Mouse (Mus musculus) MEL (cell line): Measurements from ENCODE around the gene Otos. TPM values are rescaled to one million over a fixed set of nuclear protein-coding genes. Genes with fewer than 3 reads are reported as not detected.

ENCODE experiments used
- DNase-seq: peaks from one replicate; pipeline ENCODE4 v3.0.0; 2011; ENCODE audit warnings: low read depth, low spot score
- H3K27ac ChIP-seq: 2 replicates; pipeline ENCODE4 v1.5.1; 2012; ENCODE audit warnings: low read depth, mild to moderate bottlenecking, control low read depth, low read length, moderate library complexity; ENCODE audit not compliant: control insufficient read depth
- H3K27me3 ChIP-seq, 2 experiments: fragments of 150-350 bp in 1 of 2; sonication (generic) in 1 of 2; 2 replicates each; pipeline ENCODE4 v1.6.1; 2012; ENCODE audit warnings: low read length in 2 of 2, mild to moderate bottlenecking in 2 of 2, improper control_type of control experiment in 1 of 2, moderate library complexity in 1 of 2; ENCODE audit not compliant: insufficient read depth in 2 of 2, control insufficient read depth in 1 of 2
- H3K36me3 ChIP-seq, 2 experiments: 2 replicates each; pipeline ENCODE4 v1.6.1; 2012 to 2014; ENCODE audit warnings: low read length in 2 of 2, improper control_type of control experiment in 1 of 2, inconsistent platforms in 1 of 2, mild to moderate bottlenecking in 1 of 2; ENCODE audit not compliant: insufficient read depth in 2 of 2, control insufficient read depth in 1 of 2
- H3K4me1 ChIP-seq, 2 experiments: fragments of 150-350 bp in 1 of 2; sonication (generic) in 1 of 2; 2 replicates each; pipeline ENCODE4 v1.6.1; 2012; ENCODE audit warnings: low read length in 2 of 2, improper control_type of control experiment in 1 of 2, mild to moderate bottlenecking in 1 of 2; ENCODE audit not compliant: insufficient read depth in 2 of 2, control insufficient read depth in 1 of 2
- H3K4me3 ChIP-seq, 2 experiments: fragments of 150-350 bp in 1 of 2; sonication (generic) in 1 of 2; 2 replicates each; pipeline ENCODE4 v1.5.1; 2012; ENCODE audit warnings: low read depth in 2 of 2, low read length in 2 of 2, mild to moderate bottlenecking in 2 of 2, moderate library complexity in 2 of 2, control low read depth in 1 of 2, improper control_type of control experiment in 1 of 2; ENCODE audit not compliant: control insufficient read depth in 1 of 2, insufficient read depth in 1 of 2
- H3K79me2 ChIP-seq: 2 replicates; pipeline ENCODE4 v1.6.1; 2012; ENCODE audit warnings: mild to moderate bottlenecking, low read length, moderate library complexity; ENCODE audit not compliant: control insufficient read depth, poor library complexity, insufficient read depth
- H3K9ac ChIP-seq: 2 replicates; pipeline ENCODE4 v1.6.1; 2012; ENCODE audit warnings: low read depth, mild to moderate bottlenecking, control low read depth, low read length, moderate library complexity; ENCODE audit not compliant: control insufficient read depth, poor library complexity, severe bottlenecking
- H3K9me3 ChIP-seq: fragments of 150-350 bp; sonication (generic); replicated peaks from 2 replicates; pipeline ENCODE4 v1.6.1; 2012; ENCODE audit warnings: mild to moderate bottlenecking, low read length, improper control_type of control experiment, moderate library complexity; ENCODE audit not compliant: insufficient read depth
- CHD2 ChIP-seq: IDR thresholded peaks from 2 replicates; pipeline ENCODE4 v1.6.1; 2011; ENCODE audit warnings: low read length, improper control_type of control experiment
- CTCF ChIP-seq, 3 experiments: IDR thresholded peaks in 2 of 3; conservative IDR thresholded peaks in 1 of 3; 2 replicates each; pipeline ENCODE4 v1.5.1; 2011 to 2012; ENCODE audit warnings: low read length in 3 of 3, low read depth in 2 of 3, mild to moderate bottlenecking in 2 of 3, improper control_type of control experiment in 1 of 3, inconsistent platforms in 1 of 3, mixed read lengths in 1 of 3, moderate library complexity in 1 of 3; ENCODE audit not compliant: control insufficient read depth in 1 of 3, insufficient read depth in 1 of 3, poor library complexity in 1 of 3, severe bottlenecking in 1 of 3
- ETS1 ChIP-seq: IDR thresholded peaks from 2 replicates; pipeline ENCODE4 v1.6.1; 2012; ENCODE audit warnings: low read depth, mild to moderate bottlenecking, inconsistent platforms, low read length, improper control_type of control experiment, moderate library complexity
- GATA1 ChIP-seq: IDR thresholded peaks from 2 replicates; pipeline ENCODE4 v1.6.1; 2011; ENCODE audit warnings: low read depth, low read length, improper control_type of control experiment
- KAT2A ChIP-seq: conservative IDR thresholded peaks from 2 replicates; pipeline ENCODE4 v1.6.1; 2012; ENCODE audit warnings: low read depth, low read length, improper control_type of control experiment, inconsistent platforms
- MAFK ChIP-seq: IDR thresholded peaks from 2 replicates; pipeline ENCODE4 v1.6.1; 2011; ENCODE audit warnings: low read depth, mild to moderate bottlenecking, low read length, improper control_type of control experiment, borderline replicate concordance
- MAX ChIP-seq: IDR thresholded peaks from 2 replicates; pipeline ENCODE4 v1.6.1; 2011; ENCODE audit warnings: low read length, improper control_type of control experiment
- MAZ ChIP-seq: IDR thresholded peaks from 2 replicates; pipeline ENCODE4 v1.6.1; 2012; ENCODE audit warnings: low read depth, mild to moderate bottlenecking, inconsistent platforms, low read length, improper control_type of control experiment
- MXI1 ChIP-seq: IDR thresholded peaks from 2 replicates; pipeline ENCODE4 v1.6.1; 2011; ENCODE audit warnings: mild to moderate bottlenecking, low read depth, low read length, improper control_type of control experiment
- NELFE ChIP-seq: IDR thresholded peaks from 2 replicates; pipeline ENCODE4 v1.6.1; 2011; ENCODE audit warnings: low read depth, low read length, improper control_type of control experiment
- POLR2AphosphoS2 ChIP-seq: IDR thresholded peaks from 2 replicates; pipeline ENCODE4 v1.6.1; 2011; ENCODE audit warnings: low read length, improper control_type of control experiment
- POLR2AphosphoS5 ChIP-seq: IDR thresholded peaks from 2 replicates; pipeline ENCODE4 v1.6.1; 2012; ENCODE audit warnings: low read depth, borderline replicate concordance, mild to moderate bottlenecking, inconsistent platforms, low read length, moderate library complexity, mixed read lengths
- RAD21 ChIP-seq: IDR thresholded peaks from 2 replicates; pipeline ENCODE4 v1.6.1; 2011; ENCODE audit warnings: mild to moderate bottlenecking, low read depth, low read length, improper control_type of control experiment
- SMC3 ChIP-seq: IDR thresholded peaks from 2 replicates; pipeline ENCODE4 v1.6.1; 2011; ENCODE audit warnings: low read depth, low read length, improper control_type of control experiment
- TAL1 ChIP-seq: IDR thresholded peaks from 2 replicates; pipeline ENCODE4 v1.6.1; 2012; ENCODE audit warnings: mild to moderate bottlenecking, inconsistent platforms, low read length, moderate library complexity, mixed read lengths
- USF2 ChIP-seq, 2 experiments: IDR thresholded peaks; 2 replicates each; pipeline ENCODE4 v1.6.1; 2011 to 2012; ENCODE audit warnings: improper control_type of control experiment in 2 of 2, low read length in 2 of 2, borderline replicate concordance in 1 of 2, inconsistent platforms in 1 of 2, low read depth in 1 of 2, mild to moderate bottlenecking in 1 of 2; ENCODE audit not compliant: insufficient read depth in 1 of 2
- ZC3H11A ChIP-seq: IDR thresholded peaks from 2 replicates; pipeline ENCODE4 v1.6.1; 2012; ENCODE audit warnings: low read depth, mild to moderate bottlenecking, inconsistent platforms, low read length, improper control_type of control experiment
- ZKSCAN1 ChIP-seq: IDR thresholded peaks from 2 replicates; pipeline ENCODE4 v1.6.1; 2012; ENCODE audit warnings: low read depth, mild to moderate bottlenecking, inconsistent platforms, low read length, improper control_type of control experiment, moderate library complexity
- ZMIZ1 ChIP-seq: IDR thresholded peaks from 2 replicates; pipeline ENCODE4 v1.6.1; 2012; ENCODE audit warnings: low read depth, mild to moderate bottlenecking, inconsistent platforms, low read length, improper control_type of control experiment, moderate library complexity
- polyA plus RNA-seq, 2 experiments: library from polyadenylated mRNA; stranded (reverse) in 1 of 2; unstranded in 1 of 2; fragments of >175 nt in 1 of 2; fragments of >200 nt in 1 of 2; gene quantifications; 2 replicates each; pipeline versions ENCODE4 v1.2.1 to v1.2.4; 2012; ENCODE audit warnings: low replicate concordance in 2 of 2, low read depth in 1 of 2; ENCODE audit not compliant: insufficient read length in 2 of 2, insufficient read depth in 1 of 2, missing spikeins in 1 of 2
- total RNA-seq: library from RNA; depleted of rRNA; stranded (reverse); fragments of 300-350 nt; gene quantifications from 2 replicates; pipeline ENCODE4 v1.2.3, GENCODE M21; 2012

Otos gene
- total and polyA plus RNA-seq, 3 experiments = 1.2 to 6.3 TPM; not detected in 1

- no peak for DNase-seq
- no peaks in the 10 kb centered on the region for H3K4me1 ChIP-seq
- no peak overlapping the region for H3K27ac ChIP-seq
- H3K9me3 ChIP-seq = no peaks in the 10 kb centered on the region
- no peak overlapping the region for H3K4me3 ChIP-seq
- no peaks in the 10 kb centered on the region for H3K36me3 ChIP-seq
- no peaks in the 10 kb centered on the region for H3K79me2 ChIP-seq
- no peak overlapping the region for H3K9ac ChIP-seq
- no peaks in the 10 kb centered on the region for H3K27me3 ChIP-seq
- TF ChIP-seq ZMIZ1 (no peak), MAZ (no peak), MAFK (no peak), KAT2A (no peak), TAL1 (no peak), POLR2AphosphoS2 (no peak), NELFE (no peak), ZC3H11A (no peak), CHD2 (no peak), POLR2AphosphoS5 (no peak), MXI1 (no peak), GATA1 (no peak), USF2 (IDR thresholded peaks at IDR 0.05; ENCODE audit: borderline replicate concordance in 1 of 2, insufficient read depth in 1 of 2, low read depth in 1 of 2, low read length in 2 of 2) (no peak), ZKSCAN1 (no peak)
Observed at GRCm38 (mm10) chr1:92616046-92616445, 32.6 kb downstream of the Otos start.

GRCm38 (mm10) chr1:92614516-92614915 lies 34.1 kb downstream of the Otos start:
- no peaks in the 10 kb centered on the region for H3K4me1 ChIP-seq
- TF ChIP-seq ETS1 = no peak
- TF ChIP-seq ZKSCAN1 = no peak
- TF ChIP-seq MAX = no peak
- TF ChIP-seq RAD21 = peak; percentile 85
- TF ChIP-seq ZC3H11A = peak; percentile 53
- TF ChIP-seq SMC3 = peak; percentile 84
- peak; percentile 16 to 85 (median 57); a peak in 5 of 6 replicates for TF ChIP-seq CTCF (IDR thresholded peaks at IDR 0.05 in 2 of 3, conservative IDR thresholded peaks at IDR 0.05 in 1 of 3; ENCODE audit: control insufficient read depth in 1 of 3, insufficient read depth in 1 of 3, low read depth in 2 of 3, low read length in 3 of 3, poor library complexity in 1 of 3, severe bottlenecking in 1 of 3)
- TF ChIP-seq POLR2AphosphoS5 = no peak
- no peak for TF ChIP-seq USF2 (IDR thresholded peaks at IDR 0.05; ENCODE audit: borderline replicate concordance in 1 of 2, insufficient read depth in 1 of 2, low read depth in 1 of 2, low read length in 2 of 2)
- peak; percentile 59 for DNase-seq
- no peak overlapping the region for H3K27ac ChIP-seq
- no peaks in the 10 kb centered on the region for H3K27me3 ChIP-seq
- H3K36me3 ChIP-seq = no peaks in the 10 kb centered on the region
- no peaks in the 10 kb centered on the region for H3K79me2 ChIP-seq
- H3K9ac ChIP-seq = no peak overlapping the region
- no peaks in the 10 kb centered on the region for H3K9me3 ChIP-seq
- H3K4me3 ChIP-seq = no peak overlapping the region
